Comparison of ENCODE assay signal across 1 mouse cellular context in the genomic region with DNA sequence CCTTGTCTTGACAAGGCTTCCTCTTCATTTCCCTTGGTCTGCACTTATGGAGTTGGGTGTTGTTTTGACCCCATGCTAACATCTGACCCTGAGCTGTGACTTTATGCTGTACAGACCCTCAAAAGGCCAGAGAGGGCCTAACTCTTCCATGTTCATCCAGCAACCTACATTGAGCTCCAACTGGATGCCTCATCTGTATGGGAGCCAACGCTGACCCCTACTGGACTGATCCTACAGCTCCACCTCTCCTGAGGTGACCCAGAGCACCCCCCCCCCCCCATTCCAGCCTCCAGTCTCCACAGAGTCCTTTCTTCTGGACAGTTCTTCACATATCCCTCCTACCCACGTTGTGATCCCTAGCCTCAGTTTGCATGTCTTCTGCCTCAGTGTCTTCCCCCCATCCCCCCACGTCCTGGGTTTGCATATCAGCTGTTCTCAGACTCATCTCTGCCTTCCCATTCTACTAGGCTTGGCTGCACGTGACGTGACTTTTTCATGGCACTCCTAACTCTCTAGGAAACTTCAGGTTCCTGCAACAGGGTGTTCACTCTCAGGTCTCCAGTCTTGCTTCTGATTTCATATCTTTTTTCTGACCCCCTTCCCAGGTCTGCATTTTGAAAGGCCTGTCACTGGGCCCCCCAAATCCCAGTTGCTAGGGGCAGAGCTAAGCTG.
TF ChIP-seq lines count a peak whose summit lies in the region.

No protein-coding gene starts in this region.

TF ChIP-seq in CH12.LX, 34 proteins besides CTCF, POLR2A, EP300 and RAD21 (continued from another document):
- TF ChIP-seq SIN3A (IDR thresholded peaks at IDR 0.05; ENCODE audit: low read length) = no peak
- no peak for TF ChIP-seq RCOR1 (conservative IDR thresholded peaks at IDR 0.05; ENCODE audit: low read depth, low read length)
- no peak for TF ChIP-seq TCF12 (IDR thresholded peaks at IDR 0.05; ENCODE audit: low read depth, low read length)
- TF ChIP-seq PAX5 (IDR thresholded peaks at IDR 0.05; ENCODE audit: low read length) = no peak
- TF ChIP-seq CHD1 (IDR thresholded peaks at IDR 0.05; ENCODE audit: low read depth, low read length) = no peak
- no peak for TF ChIP-seq ELF1 (IDR thresholded peaks at IDR 0.05; ENCODE audit: low read depth, low read length)
- no peak for TF ChIP-seq KAT2A (IDR thresholded peaks at IDR 0.05; ENCODE audit: insufficient replicate concordance, low read length)
- no peak for TF ChIP-seq UBTF (IDR thresholded peaks at IDR 0.05; ENCODE audit: low read depth, low read length)
